Mouse (Mus musculus): Measurements from ENCODE around the gene Slc44a3.

- TF ChIP-seq CTCF (IDR thresholded peaks at IDR 0.05; ENCODE audit: low read depth) (no peak), EP300 (IDR thresholded peaks at IDR 0.05; ENCODE audit: low read depth) (no peak)
Measured at GRCm38 (mm10) chr3:121428696-121429259, 103.4 kb downstream of the Slc44a3 start.
